Mouse (Mus musculus) embryo, embryonic 9.5 days (tissue): ENCODE measurements around the gene Capzb.
A peak's percentile ranks its signal among the peaks of the same experiment; 100 is the strongest.

Experiments used
- DNase-seq: peaks from one replicate; pipeline ENCODE4 v3.0.0-alpha.2; 2017; ENCODE audit errors: extremely low spot score

The Capzb gene

GRCm38 (mm10) chr4:139192499-139193175 lies at the start of gene Capzb:
Capzb (plus strand) TSS chr4:139192899.
- peak; percentile 99 for DNase-seq

- peak; percentile 49 for DNase-seq
Observed at GRCm38 (mm10) chr4:139142985-139143384, 49.7 kb upstream of the Capzb start.

GRCm38 (mm10) chr4:139144577-139144976 lies 48.1 kb upstream of the Capzb start:
- no peak for DNase-seq

DNA sequence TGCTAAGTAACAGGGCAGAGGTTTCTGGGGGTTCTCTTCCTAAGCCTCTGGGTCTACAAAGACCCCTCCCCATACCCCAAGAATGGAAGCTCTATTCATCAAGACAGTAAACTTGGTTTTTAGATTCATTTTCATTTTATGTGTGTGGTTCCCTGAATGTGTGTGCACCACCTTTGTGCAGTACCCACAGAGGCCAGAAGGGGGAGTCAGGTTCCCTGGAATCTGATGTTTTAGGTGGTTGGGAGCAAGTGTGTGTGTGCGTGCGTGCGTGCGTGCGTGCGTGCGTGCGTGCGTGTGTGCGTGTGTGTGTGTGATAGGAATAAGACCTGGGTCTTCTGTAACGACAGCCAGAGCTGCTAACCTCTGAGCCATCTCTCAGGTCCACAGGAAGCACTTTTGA lies 47.5 kb upstream of the Capzb start:
- no peak for DNase-seq

- DNase-seq, result no peak
Observed at GRCm38 (mm10) chr4:139146760-139147159, 45.9 kb upstream of the Capzb start.

- DNase-seq, result no peak
Observed at GRCm38 (mm10) chr4:139151370-139151769, 41.3 kb upstream of the Capzb start.

- DNase-seq, result no peak
Observed at GRCm38 (mm10) chr4:139154576-139155307, 38.0 kb upstream of the Capzb start.

DNA sequence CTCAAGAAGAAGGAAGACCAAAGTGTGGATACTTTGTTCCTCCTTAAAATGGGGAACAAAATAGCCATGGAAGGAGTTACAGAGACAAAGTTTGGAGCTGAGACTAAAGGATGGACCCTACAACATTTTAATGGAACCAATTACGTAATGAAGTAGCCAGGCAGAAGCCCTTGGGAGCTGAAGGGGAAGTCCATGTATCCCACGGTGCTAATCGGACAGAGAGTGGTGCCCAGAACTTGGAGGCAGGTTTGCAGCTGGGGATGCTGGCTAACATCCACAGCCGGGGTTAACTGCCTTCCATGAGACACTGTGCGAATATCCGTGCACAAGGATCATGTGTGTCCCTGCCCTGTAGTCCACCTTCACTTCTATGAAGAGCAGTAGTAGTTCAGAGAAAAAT lies 36.2 kb upstream of the Capzb start:
- no peak for DNase-seq

- DNase-seq, result no peak
Observed at GRCm38 (mm10) chr4:139158350-139158749, 34.3 kb upstream of the Capzb start.

DNA sequence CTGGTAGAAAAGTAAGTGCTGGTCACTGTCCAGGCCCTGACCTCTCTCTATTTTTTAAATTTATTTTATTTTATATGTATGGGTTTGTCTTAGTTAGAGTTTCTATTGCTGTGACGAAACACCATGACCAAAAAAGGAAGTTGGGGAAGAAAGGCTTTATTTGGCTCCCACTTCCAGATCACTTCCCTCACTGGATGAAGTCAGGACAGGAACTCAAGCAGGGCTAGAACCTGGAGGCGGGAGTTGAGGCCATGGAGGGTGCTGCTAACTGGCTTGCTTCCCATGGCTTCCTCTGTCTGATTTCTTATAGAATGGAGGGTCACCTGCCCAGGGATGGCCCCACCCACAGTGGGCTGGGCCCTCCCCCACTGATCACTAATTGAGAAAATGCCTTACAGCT lies 31.6 kb upstream of the Capzb start:
- no peak for DNase-seq

GRCm38 (mm10) chr4:139164082-139164481 lies 28.6 kb upstream of the Capzb start:
- no peak for DNase-seq

- no peak for DNase-seq
Observed at GRCm38 (mm10) chr4:139165259-139165658, 27.4 kb upstream of the Capzb start.

GRCm38 (mm10) chr4:139166244-139166643 lies 26.5 kb upstream of the Capzb start:
- DNase-seq, result no peak

- no peak for DNase-seq
Observed at GRCm38 (mm10) chr4:139167107-139167506, 25.6 kb upstream of the Capzb start.

- DNase-seq, result no peak
Observed at GRCm38 (mm10) chr4:139168985-139169747, 23.5 kb upstream of the Capzb start.

DNA sequence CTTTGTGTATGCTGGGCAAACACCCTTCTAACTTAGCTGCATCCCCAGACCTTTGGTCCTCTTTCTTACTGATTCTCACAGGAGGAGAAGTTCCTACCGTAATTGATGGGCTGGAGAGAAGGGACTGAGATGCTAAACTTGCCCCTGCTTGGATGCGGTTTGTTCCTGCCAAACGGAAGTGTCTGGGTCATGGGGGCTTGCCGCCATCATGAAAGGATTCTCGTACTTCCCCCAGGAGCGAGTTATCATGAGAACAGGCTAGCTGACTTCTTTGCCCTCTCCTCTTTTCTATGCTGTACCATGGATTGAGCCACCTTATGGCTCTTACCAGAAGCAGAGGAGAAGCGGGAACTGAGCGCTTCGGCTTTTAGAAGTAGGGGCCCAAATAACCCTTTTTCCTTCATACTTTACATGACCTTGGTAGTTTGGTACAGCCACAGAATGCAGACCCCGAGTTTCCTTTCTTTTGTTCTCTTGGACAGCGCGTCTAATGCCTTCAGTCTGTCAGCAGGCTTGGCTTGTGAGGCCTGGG lies 22.9 kb upstream of the Capzb start:
- no peak for DNase-seq

DNA sequence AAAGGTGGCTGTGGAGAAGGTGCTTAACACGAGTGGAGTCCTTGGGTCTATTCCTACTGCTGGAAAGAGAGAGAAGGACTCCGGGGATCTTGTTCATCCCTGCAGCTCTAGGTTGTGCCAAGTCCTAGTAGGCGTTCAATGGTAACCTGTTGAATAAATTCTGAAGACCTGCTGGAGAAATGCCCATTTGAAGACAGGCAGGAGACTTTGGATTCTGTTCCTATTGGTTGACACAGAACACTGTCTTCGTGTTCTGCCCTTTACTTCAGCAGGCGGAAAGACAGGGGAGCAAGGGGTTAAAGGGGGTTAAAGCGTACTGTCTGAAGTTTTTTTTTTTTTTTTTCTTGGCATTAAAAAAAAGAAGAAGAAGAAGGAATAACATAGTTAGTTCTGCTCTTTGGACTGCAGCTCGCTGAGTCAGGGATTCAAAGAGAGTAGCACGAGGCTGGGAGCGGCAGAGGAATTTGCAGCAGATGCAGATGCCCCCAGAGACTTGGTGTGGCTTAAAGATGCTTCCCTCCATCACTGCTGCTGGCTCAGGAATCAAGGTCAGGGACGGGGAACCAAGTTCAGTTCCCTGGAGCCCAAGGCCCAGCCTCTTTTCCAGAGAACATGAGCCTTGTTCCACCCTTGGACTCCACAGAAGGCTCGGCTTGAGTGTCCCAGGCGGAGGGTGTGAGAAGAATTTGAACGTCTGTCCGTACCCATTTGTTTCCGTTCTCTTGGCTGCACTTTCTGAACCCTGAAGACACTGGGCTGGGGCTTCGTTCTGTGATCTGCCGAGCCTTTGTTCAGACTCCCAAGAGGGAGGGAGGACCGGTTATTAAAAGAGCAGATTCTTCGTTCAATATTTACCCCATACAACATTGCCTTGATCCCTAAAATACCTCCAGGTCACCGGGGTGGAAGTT lies 17.4 kb upstream of the Capzb start:
- DNase-seq, result no peak

DNA sequence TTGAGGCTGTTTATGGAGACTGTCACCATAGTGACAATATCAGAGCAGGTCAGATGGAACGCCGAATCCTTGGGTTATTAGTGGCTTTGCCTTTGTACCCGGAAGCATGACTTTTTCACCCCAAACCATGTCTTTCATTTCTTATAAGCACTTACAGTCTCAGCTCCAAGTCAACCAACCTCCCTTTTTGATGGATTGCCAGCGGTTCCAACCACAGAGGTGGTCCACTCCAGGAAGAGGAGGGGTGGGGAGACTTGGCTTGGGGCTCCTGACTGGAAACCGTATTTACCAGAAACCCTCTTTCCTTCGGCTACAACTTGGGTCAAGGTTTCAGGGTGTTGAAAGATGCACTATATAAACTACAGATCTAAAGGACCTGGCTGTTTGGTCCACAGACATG lies 16.7 kb upstream of the Capzb start:
- no peak for DNase-seq

- DNase-seq, result no peak
Observed at GRCm38 (mm10) chr4:139177921-139178320, 14.8 kb upstream of the Capzb start.

GRCm38 (mm10) chr4:139178377-139178776 lies 14.3 kb upstream of the Capzb start:
- no peak for DNase-seq

DNA sequence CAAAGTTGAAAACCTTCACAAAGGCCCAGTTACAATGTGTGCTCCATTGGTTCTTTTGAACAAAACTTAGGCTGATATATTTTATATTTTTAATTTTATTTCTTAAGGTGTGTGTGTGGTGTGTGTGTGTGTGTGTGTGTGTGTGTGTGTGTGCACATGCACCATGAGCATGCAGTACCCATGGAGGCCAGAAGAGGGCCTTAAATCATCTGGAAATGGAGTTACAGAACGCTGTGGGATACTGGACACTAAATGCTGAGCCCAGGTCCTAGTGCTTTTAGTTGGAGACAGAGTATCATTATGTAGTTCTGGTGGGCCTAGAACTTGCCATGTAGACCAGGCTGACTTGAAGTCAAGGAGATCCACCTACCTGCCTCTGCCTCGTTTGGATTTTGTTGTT lies 13.5 kb upstream of the Capzb start:
- DNase-seq, result no peak
